Mouse (Mus musculus): ENCODE measurements at regions not wholly inside any gene's neighbourhood (a gene's known extent, or its start where the extent isn't known, plus 50 kb on each side); places are given as distances from the start of the nearest gene placed in this dataset.

DNA sequence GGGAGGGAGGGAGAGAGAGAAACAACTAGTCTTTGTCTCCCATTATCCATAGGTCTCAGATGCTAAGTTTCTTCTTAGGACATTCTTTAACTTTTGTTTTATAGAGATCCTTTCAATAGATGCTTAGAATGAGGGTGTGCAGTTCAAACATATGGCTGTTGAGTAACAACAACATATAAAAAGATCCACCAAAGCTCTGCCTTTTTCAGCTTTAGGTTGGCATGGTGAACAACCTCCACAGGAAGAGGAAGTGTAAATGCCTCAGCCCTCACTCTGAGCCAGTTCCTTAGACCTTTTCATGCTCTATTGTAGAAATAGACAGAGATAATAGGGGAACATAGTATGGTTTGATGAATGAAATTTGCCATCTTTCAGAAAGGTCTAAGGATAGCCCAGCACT, 326.0 kb downstream of the Fam84a start:
- DNase-seq (ENCODE audit: low read depth, low spot score), result no peak

- DNase-seq (ENCODE audit: low read depth, low spot score), result no peak
Observed at GRCm38 (mm10) chr12:13815500-13815899, 336.4 kb downstream of the Fam84a start.

GRCm38 (mm10) chr12:13810155-13810515, 341.7 kb downstream of the Fam84a start:
- DNase-seq (ENCODE audit: low read depth, low spot score), result no peak

DNA sequence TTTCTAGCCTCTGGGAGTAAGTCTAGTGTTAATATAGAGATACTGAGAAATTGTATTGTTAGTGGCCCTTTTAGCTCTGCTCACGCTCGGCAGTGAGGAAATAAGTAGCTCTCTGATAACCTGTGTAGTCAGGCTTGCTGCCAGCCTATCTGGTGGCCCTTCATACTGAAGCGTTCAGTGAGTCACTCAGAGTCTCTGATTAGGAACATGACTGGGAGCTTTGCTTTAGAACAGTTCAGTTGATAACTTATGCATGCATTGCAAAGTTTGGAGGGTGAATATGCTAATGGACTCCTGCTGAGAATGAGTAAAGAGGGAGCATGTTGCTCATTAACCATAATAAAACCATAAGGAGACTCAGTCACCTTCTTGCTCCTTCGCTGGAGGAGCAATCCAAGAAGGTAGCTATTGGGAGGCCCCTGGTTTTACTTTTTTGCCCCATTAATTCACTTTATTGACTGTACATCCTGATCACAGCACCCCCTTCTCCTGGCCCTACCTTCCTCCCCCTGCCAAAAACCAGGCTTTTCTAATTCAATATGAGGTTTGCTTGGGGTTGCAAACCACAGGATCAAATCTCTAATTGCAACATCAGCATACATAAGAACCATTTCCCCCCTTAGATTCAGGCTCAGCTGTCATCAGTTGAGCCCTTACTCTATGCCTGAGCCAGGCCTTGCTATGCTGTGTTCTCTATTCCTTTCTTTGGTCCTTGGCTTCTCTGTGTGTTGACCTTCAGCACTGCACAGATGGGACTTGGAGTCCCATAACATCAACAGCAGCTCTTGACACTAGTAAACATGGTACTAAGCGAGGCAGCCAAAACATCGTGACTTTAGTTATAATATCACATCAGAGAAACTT, 342.3 kb downstream of the Fam84a start:
- DNase-seq (ENCODE audit: low read depth, low spot score), result no peak

- no peak for DNase-seq (ENCODE audit: low read depth, low spot score)
Observed at GRCm38 (mm10) chr12:13779752-13780151, 372.1 kb downstream of the Fam84a start.

DNA sequence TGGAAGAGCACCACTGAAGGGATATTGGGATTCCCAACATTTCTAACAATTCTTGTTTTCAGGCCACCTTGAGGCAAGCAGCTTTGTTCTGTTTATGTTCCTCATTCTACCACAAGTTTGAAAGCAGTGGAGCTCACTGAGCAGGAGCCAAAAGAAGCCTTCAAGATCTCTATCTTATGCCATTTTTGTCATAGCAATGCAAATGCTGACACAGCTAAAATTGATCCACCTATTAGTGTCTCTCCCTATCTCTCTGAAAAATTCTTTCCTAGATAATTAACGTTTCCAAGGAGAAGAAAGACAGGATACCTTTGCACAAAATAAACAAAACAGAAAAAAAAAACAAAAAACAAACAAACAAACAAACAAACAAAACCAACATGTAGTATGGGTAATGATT, 375.2 kb downstream of the Fam84a start:
- no peak for DNase-seq (ENCODE audit: low read depth, low spot score)

DNA sequence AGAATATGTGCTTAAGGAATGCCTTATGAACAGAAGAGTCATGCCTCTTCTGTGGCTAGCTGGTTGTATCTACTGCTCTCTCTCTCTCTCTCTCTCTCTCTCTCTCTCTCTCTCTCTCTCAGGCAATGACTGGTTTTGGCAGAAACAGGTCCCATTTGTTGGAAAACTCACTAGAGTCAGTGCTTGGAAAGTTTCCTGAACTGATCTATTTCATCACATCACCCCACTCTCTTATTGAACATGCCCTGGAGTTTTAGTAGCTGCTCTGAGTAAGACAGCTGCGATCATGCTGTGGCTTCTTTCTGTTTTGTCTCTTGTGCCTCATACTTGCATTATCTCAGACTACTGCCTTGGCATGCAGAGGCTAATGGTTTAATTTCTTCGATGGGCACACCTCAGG, 382.2 kb downstream of the Fam84a start:
- no peak for DNase-seq (ENCODE audit: low read depth, low spot score)

DNA sequence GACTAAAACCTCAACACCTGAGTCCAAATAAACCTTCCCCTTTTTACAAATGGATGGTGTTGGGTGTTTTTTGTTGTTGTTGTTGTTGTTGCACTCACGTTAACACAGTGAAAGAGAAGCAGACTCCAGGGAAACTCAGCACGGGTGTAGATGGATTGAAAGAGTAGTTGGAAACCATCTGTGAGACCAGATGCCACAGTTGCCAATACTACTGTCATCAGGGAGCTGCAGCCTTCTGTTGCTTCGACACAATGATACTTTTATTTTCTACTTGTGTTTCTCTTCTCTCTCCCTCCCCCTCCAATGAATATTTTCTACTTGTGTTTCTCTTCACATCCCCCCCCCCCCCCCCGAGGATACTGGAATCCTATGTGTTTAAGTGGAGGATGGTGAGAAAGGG, 382.7 kb downstream of the Fam84a start:
- no peak for DNase-seq (ENCODE audit: low read depth, low spot score)

GRCm38 (mm10) chr12:13766486-13766885, 385.4 kb downstream of the Fam84a start:
- DNase-seq (ENCODE audit: low read depth, low spot score), result no peak

- DNase-seq (ENCODE audit: low read depth, low spot score), result no peak
Observed at GRCm38 (mm10) chr12:13753878-13754277, 398.0 kb downstream of the Fam84a start.

DNA sequence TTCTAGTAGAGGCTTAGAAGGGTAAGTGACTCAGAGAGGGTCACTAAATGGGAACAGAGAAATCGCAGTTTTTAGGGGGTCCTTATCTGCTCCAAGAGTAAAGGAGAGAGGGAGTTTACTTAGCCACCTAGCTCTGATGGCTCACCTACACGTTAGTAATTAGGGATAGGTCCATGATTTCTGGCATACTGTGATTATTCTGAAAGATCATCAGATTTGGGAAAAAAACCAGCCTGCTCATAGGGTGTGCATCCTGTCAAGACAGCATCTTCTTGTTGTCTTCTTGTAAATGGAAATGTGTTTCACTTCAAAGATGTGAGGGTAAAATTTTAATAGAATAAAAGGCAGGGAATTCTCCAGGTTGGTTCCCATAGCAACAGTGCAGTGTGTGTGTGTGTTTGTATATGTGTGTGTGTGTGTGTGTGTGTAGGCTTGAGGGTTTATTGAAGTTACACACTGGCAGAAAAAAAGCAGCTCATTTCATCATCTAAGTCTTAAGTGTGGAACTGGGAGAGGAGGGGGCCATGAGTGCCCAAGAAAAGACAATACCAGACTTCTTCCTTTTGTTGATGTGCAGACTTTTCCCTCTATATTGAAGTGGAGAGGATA, 407.4 kb downstream of the Fam84a start:
- no peak for DNase-seq (ENCODE audit: low read depth, low spot score)

GRCm38 (mm10) chr12:13729901-13730637, 421.8 kb downstream of the Fam84a start:
- no peak for DNase-seq (ENCODE audit: low read depth, low spot score)

DNA sequence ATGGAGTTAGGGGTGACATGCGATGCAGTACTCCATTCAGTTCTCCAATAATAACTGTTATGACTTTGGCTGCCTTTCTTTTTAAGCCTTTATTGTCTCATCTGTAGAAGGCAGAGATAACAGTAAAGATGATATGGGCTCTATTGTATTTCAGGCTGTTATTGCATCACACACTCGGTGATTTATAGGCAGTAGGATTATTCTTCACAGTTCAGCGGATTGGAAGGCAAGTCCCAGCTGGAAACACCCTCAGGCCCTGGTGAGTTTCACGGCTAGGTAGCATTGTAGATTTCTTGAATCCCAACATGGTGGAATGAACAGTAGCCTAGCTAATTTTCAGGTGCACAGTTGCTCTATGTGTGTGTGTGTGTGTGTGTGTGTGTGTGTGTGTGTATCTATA, 422.9 kb downstream of the Fam84a start:
- DNase-seq (ENCODE audit: low read depth, low spot score), result no peak

GRCm38 (mm10) chr12:13724511-13724910, 427.3 kb downstream of the Fam84a start:
- no peak for DNase-seq (ENCODE audit: low read depth, low spot score)

GRCm38 (mm10) chr12:13709806-13710205, 440.9 kb downstream of the Nbas start:
- no peak for DNase-seq (ENCODE audit: low read depth, low spot score)

- DNase-seq (ENCODE audit: low read depth, low spot score), result no peak
Observed at GRCm38 (mm10) chr12:13707747-13708146, 438.8 kb downstream of the Nbas start.

- no peak for DNase-seq (ENCODE audit: low read depth, low spot score)
Observed at GRCm38 (mm10) chr12:13706510-13706909, 437.6 kb downstream of the Nbas start.

- no peak for DNase-seq (ENCODE audit: low read depth, low spot score)
Observed at GRCm38 (mm10) chr12:13703604-13704003, 434.7 kb downstream of the Nbas start.

DNA sequence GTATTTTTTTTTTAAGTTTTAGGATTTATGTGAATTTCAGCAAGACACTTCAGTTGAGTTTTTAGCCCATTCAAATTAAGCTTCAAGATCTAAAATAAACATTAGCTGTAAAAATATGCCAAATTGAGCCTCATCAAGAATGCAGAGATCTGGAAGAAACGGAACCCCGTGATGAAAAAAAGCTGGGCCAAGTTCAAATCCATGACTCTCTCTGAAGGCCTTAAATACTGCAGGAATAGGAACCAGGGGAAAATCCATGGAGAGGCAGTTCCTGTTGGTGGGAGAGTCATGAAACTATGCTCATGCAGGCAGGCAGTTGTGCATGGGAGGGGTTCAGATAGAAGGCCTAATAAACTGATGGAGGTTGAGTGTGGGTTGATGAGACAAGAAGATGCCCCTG, 430.9 kb downstream of the Nbas start:
- DNase-seq (ENCODE audit: low read depth, low spot score), result no peak

DNA sequence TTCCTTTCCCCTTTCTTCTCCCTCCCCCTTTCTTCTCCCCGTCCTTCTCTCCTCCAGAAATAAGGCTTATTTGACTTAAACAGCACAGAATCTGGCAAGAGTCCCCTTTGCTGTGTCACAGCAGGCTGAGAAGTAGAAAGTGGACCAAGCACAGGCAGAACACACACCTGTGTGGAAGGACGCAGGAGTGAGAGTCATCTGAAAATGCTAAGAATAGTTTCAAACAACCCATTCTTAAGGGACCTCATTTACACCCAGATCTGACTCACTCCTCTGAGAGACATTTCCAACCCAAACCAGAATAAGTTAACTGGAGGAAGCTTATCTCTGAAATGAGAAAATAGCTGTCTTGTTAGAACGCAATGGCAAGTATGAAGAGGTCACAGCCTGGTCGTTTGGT, 429.9 kb downstream of the Nbas start:
- no peak for DNase-seq (ENCODE audit: low read depth, low spot score)

DNA sequence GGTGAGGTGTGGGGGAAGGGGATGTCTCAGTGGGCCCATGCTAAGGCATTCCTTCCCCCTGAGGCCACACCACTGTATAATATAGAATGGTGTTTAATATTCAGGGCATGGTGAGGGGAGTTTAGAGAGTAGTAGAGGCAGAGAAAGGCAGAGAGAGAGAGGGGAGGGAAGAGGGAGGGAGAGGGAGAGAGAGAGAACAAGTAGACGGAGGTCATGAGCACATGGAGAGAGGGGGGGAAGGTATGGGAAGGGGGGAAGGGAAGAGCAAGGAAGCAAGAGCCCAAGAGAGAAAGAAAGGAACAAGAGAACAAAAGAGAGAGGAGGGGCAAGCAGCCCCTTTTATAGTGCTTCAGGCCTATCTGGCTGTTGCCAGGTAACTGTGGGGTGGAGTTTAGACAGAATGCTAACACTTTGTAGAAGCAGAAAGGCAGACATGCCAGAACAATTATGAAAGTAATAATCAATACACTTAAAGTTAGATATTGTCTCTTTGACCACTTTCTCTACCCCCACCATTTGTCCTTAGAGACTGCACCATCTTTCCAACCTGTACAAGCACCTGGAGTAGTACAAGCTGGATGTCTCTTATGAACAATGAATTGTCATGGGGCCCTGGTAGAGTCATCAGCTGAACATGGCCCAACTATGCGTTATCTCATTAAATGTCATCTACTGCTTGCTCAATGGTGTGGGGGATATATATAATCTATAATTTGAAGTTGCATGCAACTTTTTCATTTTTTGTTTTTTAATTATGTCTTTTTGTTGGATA, 422.6 kb downstream of the Nbas start:
- DNase-seq (ENCODE audit: low read depth, low spot score), result no peak

DNA sequence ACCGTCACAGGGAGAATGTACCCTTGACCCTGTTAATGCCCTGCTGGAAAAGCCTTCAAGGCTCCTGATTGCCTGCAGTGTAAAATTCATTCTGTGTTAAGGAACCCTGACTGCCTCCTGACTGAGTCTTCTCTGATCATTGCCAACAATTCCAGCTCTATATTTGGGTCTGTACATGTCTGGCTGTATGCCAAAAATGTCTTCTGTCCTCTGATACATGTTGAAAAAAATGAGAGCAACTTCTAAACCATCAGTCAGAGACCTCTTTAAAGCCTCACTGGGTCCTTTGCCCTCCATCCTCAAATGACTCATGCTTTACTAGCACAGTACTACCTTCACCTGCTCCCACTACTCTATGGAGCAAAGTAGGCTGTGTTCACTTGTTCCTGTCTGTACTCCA, 408.3 kb downstream of the Nbas start:
- DNase-seq (ENCODE audit: low read depth, low spot score), result no peak

All from forelimb bud, embryonic 11.5 days (tissue).